Mouse (Mus musculus) Patski (cell line): ENCODE results near the gene Man1c1. TPM values are rescaled to one million over a fixed set of nuclear protein-coding genes. Genes with fewer than 3 reads are reported as not detected.

ENCODE experiments used
- ATAC-seq: fragments of 100-300 bp; one replicate; pipeline ENCODE4 v1.8.0; 2021
- CTCF ChIA-PET: fragments of 350-600 bp; sonication (Branson Sonifier 250); formaldehyde crosslinking; loops from one replicate; lab custom pipeline; 2022; ENCODE audit warnings: inconsistent platforms; lab: Charles Lee
- POLR2A ChIA-PET: fragments of 350-600 bp; sonication (Branson Sonifier 250); formaldehyde crosslinking; loops from one replicate; lab custom pipeline; 2022; ENCODE audit warnings: antibody characterized with exemption, inconsistent platforms; lab: Charles Lee
- DNase-seq: peaks from one replicate; pipeline ENCODE4 v3.0.0-alpha.2; 2011; ENCODE audit warnings: low read depth, low spot score
- H3K27me3 ChIP-seq: fragments of 371-371 bp; one replicate; pipeline ENCODE4 v1.5.1; 2021
- CTCF ChIP-seq: fragments of 100-300 bp; IDR thresholded peaks from one replicate; pipeline ENCODE4 v1.5.1; 2021
- in situ Hi-C: fragments of 300-500 bp; cut with MboI; formaldehyde crosslinking; loops from 3 replicates; pipeline ENCODE4 v1.11.1; 2018; ENCODE audit warnings: low pct_unique_long_range_greater_than_20kb, mixed read lengths
- polyA plus RNA-seq: library from polyadenylated mRNA; unstranded; gene quantifications from one replicate; pipeline ENCODE4 v1.2.3, GENCODE M21; 2021

Gene Man1c1
- polyA plus RNA-seq, 1 experiment from 2014 or later, result 16.2 TPM

DNA sequence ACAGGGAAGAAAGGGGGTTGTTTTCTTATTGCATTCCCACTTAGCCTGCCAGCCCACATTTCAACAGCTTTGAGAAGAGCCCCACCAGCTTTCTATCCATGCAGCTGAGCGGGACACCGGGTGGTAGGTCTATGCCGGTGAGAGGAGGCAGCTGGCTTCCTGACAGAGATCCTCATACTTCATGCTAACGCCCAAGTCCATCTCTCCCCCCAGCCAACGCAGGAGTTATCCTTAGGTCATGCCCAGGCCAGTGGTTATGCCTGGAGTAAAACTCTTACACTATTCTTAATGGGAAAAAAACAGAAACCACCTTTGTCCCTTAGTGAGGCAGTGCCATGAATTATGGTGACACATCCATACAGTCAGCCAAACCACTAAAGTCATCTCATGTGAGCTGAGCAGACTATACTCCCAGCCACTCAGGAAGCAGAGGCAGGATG is 66.0 kb downstream of the Man1c1 start:
- CTCF ChIA-PET, result no interaction called here

DNA sequence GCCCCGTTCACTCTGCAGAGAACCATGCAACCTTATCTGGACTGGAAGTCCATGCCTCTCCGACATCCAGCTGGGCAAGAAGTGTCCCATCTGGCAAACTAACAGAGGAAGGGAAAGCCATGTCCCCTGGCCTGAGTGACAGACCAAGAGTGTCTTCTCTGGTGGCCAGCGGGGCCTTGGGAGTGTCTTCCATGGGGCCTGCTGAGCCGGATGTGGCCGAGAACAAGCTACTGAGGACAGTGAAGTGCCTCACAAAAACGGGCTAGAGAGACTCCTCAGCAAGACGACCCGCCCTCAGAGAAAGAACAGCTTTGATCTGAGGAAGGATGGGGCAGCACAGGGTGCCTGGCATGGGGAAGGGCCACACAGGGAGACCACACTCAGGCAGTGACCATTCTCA is 67.7 kb downstream of the Man1c1 start:
- TF ChIP-seq CTCF, result no peak
- no peak for ATAC-seq
- no peaks in the 10 kb centered on the region for H3K27me3 ChIP-seq
- ChIA-PET CTCF (no interaction called here), POLR2A (no interaction called here)
- in situ Hi-C loops, result loop anchor here (5.0 kb wide), 1 partner anchor 66 kb away; the partner anchor contains the start of gene Man1c1
- no peak for DNase-seq

More for the DNA sequence above, 66.0 kb downstream of the Man1c1 start:
- H3K27me3 ChIP-seq, result no peaks in the 10 kb centered on the region
- ATAC-seq, result no peak
- TF ChIP-seq CTCF, result no peak
- in situ Hi-C loops, result loop anchor here (5.0 kb wide), 1 partner anchor 64 kb away; the partner anchor contains the start of gene Man1c1
- DNase-seq, result no peak
- POLR2A ChIA-PET, result no interaction called here

DNA sequence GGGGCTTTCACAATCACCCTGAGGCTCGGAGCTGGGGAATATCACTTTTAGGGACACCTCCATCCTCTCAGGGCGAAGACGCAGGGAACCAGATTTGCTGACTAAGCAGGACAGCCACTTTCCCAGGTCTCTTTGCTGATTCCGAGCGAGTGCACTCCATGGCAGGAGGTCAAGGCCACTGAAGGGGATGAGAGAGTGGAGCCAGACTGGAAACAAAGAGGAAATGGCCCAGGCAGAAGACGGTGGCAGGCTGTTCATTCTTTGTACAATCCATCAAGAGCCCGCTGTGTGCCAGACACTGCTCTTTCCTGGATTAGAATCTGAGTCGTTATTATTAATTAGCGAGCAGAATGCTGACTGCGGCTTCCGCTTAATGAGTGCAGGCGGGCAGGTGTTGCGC is 70.1 kb downstream of the Man1c1 start:
- in situ Hi-C loops, result no loop called here
- no peaks in the 10 kb centered on the region for H3K27me3 ChIP-seq
- ATAC-seq, result no peak
- TF ChIP-seq CTCF, result no peak
- no peak for DNase-seq
- ChIA-PET CTCF (no interaction called here), POLR2A (no interaction called here)

DNA sequence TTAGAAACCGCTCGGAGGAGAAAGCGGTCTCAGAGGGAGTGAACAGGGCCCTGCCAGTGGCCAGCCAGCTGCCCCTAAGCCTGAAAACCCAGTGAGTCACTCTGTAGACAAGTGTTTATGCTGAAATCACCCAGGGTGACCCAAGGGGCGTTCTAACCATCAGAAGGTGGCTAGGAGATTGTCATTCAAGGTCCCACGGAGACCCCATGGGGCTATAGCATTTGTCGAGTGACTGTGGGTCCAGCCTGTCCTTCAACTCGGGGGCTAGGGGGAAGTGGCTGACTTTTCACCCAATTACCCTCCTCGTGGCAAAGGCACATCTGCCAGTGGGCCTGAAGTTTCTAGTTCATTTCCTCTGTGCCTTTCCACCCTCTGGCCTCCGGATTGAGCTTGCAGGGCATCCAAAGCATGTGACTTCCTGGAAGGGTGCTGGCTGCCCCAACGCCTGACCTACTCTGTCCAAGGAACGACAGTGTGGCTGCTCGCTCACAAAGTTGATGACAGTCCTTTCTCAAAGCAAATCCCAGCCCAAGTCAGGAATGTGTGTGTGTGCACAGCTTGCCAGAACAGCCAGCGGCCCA is 71.9 kb downstream of the Man1c1 start:
- peak; percentile 68 for DNase-seq
- peak; percentile 66 for ATAC-seq
- POLR2A ChIA-PET, result interaction anchor here (0.6 kb wide), 1 partner anchor 28 kb away, joined by 5 read pairs; no protein-coding TSS in a partner anchor
- H3K27me3 ChIP-seq, result no peaks in the 10 kb centered on the region
- in situ Hi-C loops, result no loop called here
- CTCF ChIA-PET, result interaction anchor here (1.1 kb wide), 1 partner anchor 27 kb away, joined by 4 read pairs; no protein-coding TSS in a partner anchor
- TF ChIP-seq CTCF, result no peak

DNA sequence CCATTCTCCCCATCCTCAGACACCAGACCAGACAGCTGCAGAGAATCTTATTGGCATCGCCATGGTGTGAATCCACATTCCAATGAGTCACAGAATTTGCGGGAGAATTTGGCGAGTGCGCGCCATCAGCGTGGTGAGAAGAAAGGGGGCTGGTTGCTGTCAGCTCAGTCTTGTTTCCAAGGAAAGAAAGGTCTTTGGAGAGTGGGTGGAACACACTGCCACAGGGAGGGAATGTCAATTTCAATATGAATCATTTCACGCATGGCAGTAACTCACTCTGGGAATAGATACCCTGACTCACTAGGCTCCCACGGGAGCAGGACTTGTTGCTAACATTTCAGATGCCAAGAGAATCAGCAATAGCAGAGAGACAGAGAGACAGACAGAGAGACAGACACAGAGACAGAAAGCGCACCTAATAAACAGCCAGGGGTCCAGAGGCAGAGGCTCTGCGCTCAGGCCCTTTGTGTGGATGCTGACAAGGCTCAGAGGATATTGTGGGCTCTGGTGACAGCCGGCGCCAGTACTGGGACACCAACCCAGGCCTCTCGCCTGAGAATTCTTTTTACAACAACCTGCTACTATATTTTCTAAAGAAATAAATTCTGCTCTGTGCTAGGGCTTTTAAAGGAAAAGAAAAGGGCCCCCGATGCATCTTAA is 72.5 kb downstream of the Man1c1 start:
- H3K27me3 ChIP-seq, result no peaks in the 10 kb centered on the region
- ChIA-PET POLR2A (no interaction called here), CTCF (interaction anchor here (1.3 kb wide), 1 partner anchor 39 kb away, joined by 4 read pairs; no protein-coding TSS in a partner anchor)
- TF ChIP-seq CTCF, result no peak
- DNase-seq (peak; percentile 71), ATAC-seq (peak; percentile 29)
- in situ Hi-C loops, result no loop called here

DNA sequence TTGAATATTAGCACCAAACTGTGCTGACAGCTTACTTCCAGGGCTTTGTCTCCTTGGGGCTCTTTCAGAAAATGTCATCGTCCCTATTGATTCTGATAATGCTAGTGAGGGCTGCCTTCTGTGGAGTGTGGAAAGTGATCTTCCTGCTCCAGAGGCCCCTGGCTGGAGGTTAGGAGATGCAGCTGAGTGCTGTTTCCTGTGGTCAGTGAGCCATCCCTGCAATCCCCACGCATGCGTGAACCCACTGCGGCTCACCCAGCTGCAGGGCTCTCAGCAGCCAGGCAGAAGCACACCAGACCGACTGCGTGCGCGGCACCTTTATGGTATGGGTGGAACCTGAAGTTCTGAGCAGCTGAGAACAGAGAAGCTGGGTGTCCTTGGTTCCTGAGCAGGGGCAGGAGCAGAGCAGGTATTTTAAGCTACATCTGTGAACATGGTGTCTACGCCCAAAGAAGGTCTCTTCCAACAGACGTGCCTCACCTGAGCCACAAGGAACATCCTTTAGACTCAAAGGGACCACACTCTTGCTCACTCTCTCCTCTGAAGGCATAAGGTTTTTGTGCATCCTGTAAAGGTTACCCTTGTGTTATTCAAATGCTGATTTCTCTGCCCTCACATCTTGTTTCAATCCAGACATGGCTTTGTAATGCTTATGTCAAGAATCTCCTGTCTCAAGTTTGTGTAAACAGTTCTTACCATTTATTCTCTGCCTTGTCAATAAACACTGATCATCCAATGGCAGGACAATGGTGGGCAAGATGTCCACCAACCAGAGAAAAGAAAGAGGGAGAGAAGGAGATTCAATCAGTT is 75.3 kb downstream of the Man1c1 start:
- in situ Hi-C loops, result no loop called here
- no peak for DNase-seq

DNA sequence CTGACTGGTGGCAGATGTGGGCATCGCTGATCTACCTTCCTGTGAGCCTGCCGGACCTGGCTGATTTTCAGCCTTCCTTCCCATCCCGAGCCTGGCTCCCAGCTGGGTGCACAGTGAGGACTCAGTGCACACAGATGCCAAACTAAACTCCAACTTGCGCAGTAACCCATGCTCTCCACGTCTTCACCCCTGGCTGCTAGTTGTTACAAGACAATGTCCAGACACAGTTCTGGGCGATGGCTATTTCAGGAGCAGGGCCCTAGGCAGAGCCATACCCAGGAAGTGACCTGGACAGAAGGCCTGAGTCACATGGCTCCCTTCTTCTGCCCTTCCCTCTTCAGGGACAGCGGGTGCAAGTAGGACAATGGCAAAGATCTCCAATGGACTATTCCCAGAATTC is 76.0 kb downstream of the Man1c1 start:
- TF ChIP-seq CTCF, result no peak
- CTCF ChIA-PET, result interaction anchor here (1.3 kb wide), 1 partner anchor 74 kb away, joined by 3 read pairs; no protein-coding TSS in a partner anchor
- ATAC-seq (no peak), DNase-seq (no peak)
- no peaks in the 10 kb centered on the region for H3K27me3 ChIP-seq
- POLR2A ChIA-PET, result no interaction called here
- in situ Hi-C loops, result no loop called here

More for the DNA sequence above, 75.3 kb downstream of the Man1c1 start:
- CTCF ChIA-PET, result interaction anchor here (0.8 to 1.3 kb wide), 2 partner anchors 10 to 74 kb away, joined by 3 read pairs; no protein-coding TSS in a partner anchor
- no peak for ATAC-seq
- POLR2A ChIA-PET, result no interaction called here
- TF ChIP-seq CTCF, result no peak
- no peaks in the 10 kb centered on the region for H3K27me3 ChIP-seq

DNA sequence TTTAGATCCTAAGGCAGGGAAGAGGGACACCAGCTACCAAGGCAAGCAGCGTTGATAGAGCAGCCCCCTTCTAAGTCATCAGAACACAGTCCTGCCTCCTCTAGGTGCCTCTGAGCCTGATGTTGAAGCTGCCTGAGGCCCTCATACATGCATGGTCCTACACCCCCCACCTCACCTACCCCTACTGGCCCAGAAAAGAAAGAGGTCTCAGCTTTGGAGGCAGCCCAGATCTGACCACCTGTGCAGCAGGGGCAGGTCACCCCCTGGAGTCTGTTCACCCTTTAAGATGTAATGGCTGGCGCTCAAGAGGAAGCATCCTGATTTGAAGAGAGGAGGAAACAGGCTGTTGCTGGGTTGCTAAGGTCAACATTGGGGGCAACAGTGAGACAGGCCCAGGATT is 77.2 kb downstream of the Man1c1 start:
- no peaks in the 10 kb centered on the region for H3K27me3 ChIP-seq
- DNase-seq (no peak), ATAC-seq (no peak)
- no peak for TF ChIP-seq CTCF
- in situ Hi-C loops, result no loop called here
- POLR2A ChIA-PET, result interaction anchor here (0.7 kb wide), 1 partner anchor 1405 kb away, joined by 3 read pairs; no protein-coding TSS in a partner anchor
- CTCF ChIA-PET, result interaction anchor here (0.9 to 1.4 kb wide), 2 partner anchors 9 to 21 kb away, joined by 3 to 4 read pairs; no protein-coding TSS in a partner anchor

DNA sequence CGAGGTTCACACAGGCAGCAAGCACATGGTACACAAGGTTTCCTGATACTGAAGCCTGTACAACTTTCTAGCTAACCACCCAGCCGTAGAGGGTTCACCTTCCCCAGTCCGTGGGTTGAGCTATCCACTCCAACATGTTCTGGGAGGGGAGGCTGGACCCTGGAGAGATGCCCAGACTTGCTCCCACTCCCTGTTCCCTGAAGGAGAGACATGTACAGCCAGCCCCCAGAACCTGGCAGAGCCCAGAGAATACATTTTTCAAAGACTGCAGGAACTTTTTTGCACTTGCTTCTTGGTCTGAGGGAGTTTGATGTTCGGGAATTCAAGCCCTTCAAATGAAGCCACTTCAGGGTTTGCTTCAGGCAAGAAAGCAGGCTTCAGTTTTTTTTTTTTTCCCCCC is 77.7 kb downstream of the Man1c1 start:
- TF ChIP-seq CTCF, result no peak
- CTCF ChIA-PET, result interaction anchor here (0.9 to 1.4 kb wide), 3 partner anchors 9 to 88 kb away, joined by 3 to 4 read pairs (median 3); no protein-coding TSS in a partner anchor
- ATAC-seq (no peak), DNase-seq (no peak)
- H3K27me3 ChIP-seq, result no peaks in the 10 kb centered on the region
- in situ Hi-C loops, result no loop called here
- POLR2A ChIA-PET, result interaction anchor here (0.7 kb wide), 1 partner anchor 1405 kb away, joined by 3 read pairs; no protein-coding TSS in a partner anchor
